Mouse (Mus musculus) forebrain, postnatal 0 days (tissue): ENCODE measurements around the gene Tmed8. TPM values are rescaled to one million over a fixed set of nuclear protein-coding genes. Genes with fewer than 3 reads are reported as not detected.

Experiments used
- ATAC-seq: fragments of 200-750 bp; cut with Nextera tagmentation; 2 replicates; pipeline ENCODE4 v1.8.0; 2017; ENCODE audit warnings: mild to moderate bottlenecking, moderate library complexity
- DNase-seq: peaks from one replicate; pipeline ENCODE4 v3.0.0-alpha.2; 2015
- H3K27ac ChIP-seq: fragments of 300-500 bp; sonication (generic); 2 replicates; pipeline ENCODE4 v1.5.1; 2014; ENCODE audit warnings: low read depth, mild to moderate bottlenecking, antibody characterized with exemption, low read length, moderate library complexity, mixed read lengths
- H3K27me3 ChIP-seq: fragments of 300-500 bp; sonication (generic); 2 replicates; pipeline ENCODE4 v1.6.1; 2014; ENCODE audit warnings: mild to moderate bottlenecking, low read length, mixed read lengths; ENCODE audit not compliant: insufficient read depth
- H3K36me3 ChIP-seq: fragments of 300-500 bp; sonication (generic); 2 replicates; pipeline ENCODE4 v1.6.1; 2014; ENCODE audit warnings: mild to moderate bottlenecking, moderate library complexity; ENCODE audit not compliant: insufficient read depth
- H3K4me1 ChIP-seq: fragments of 300-500 bp; sonication (generic); 2 replicates; pipeline ENCODE4 v1.6.1; 2014; ENCODE audit warnings: antibody characterized with exemption; ENCODE audit not compliant: insufficient read depth
- H3K4me2 ChIP-seq: fragments of 300-500 bp; sonication (generic); 2 replicates; pipeline ENCODE4 v1.6.1; 2014; ENCODE audit warnings: low read depth, mild to moderate bottlenecking, moderate library complexity
- H3K4me3 ChIP-seq: fragments of 300-500 bp; sonication (generic); 2 replicates; pipeline ENCODE4 v1.5.1; 2014; ENCODE audit warnings: low read depth, low read length, mixed read lengths
- H3K9ac ChIP-seq: fragments of 300-500 bp; sonication (generic); 2 replicates; pipeline ENCODE4 v1.6.1; 2014; ENCODE audit warnings: mild to moderate bottlenecking
- H3K9me3 ChIP-seq: fragments of 300-500 bp; sonication (generic); 2 replicates; pipeline ENCODE4 v1.6.1; 2016; ENCODE audit warnings: low read length
- CTCF ChIP-seq: sonication (generic); IDR thresholded peaks from 2 replicates; pipeline ENCODE4 v1.5.1; 2016; ENCODE audit warnings: antibody characterized with exemption, control low read depth, low read depth
- WGBS: fragments of 180-500 bp; shearing (Covaris S2); extraction: QIAGEN DNeasy Blood & Tissue Kit; methylation state at CpG from one replicate; pipeline ENCODE4 v1.1.7; 2014; 5-methylcytosine and 5-hydroxymethylcytosine counted together
- polyA plus RNA-seq: library from polyadenylated mRNA; unstranded; fragments of >200 nt; fragmentation: Nextera tagmentation; extraction: Ambion mirVana; gene quantifications from 2 replicates; pipeline ENCODE4 v1.2.1, GENCODE M21; 2015
- total RNA-seq: library from RNA; depleted of rRNA; stranded (reverse); fragments of >200 nt; gene quantifications from 2 replicates; pipeline ENCODE4 v1.2.3, GENCODE M21; 2014; rRNA removed

The Tmed8 gene
- total and polyA plus RNA-seq, 2 experiments from 2014 or later: 3.2 to 16.4 TPM

DNA sequence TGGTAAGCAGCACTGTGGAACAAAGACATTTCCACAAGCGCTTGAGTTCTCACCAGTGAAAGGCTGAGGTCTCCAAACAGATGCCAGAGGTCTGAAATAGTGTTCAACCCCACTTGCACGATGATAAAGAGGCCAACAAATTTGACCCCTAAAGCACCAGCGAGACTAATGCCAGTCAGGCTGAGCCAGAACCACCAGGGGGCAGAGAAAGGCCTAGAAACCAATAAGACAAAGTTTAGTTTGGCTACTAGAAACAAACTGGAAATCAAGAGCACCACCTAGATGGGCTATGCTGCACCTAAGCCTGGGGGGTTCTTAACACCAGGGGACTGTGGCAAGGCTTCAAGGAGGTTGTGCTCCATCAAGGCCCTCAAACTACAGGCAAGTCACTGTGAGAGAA, 68.6 kb downstream of the Tmed8 start:
- ATAC-seq: no peak
- DNase-seq: peak; percentile 42

DNA sequence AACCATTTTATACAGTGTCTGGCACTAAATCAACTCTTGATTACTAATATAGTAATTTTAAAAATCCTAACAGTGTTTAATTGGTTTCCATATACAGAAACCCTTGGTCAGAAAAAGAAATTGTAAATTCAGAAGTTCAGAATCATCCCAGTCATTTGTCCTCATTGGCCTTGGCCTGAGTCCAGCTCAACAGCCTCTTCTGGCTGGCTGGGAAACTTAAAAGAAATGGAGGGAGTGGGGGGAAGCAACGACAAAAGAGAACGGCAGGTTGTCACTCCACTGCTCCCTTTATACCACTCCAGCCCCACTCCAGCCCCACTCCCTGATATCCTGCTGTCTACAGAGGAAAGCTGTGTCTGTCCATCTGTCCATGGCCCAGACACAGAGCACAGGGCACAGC, 69.1 kb downstream of the Tmed8 start:
- DNase-seq (no peak), ATAC-seq (no peak)
- Histone ChIP-seq H3K9ac (no peak overlapping the region), H3K9me3 (no peaks in the 10 kb centered on the region), H3K4me2 (no peak overlapping the region), H3K27ac (no peak overlapping the region), H3K27me3 (no peaks in the 10 kb centered on the region), H3K4me1 (no peaks in the 10 kb centered on the region), H3K4me3 (no peak overlapping the region), H3K36me3 (peaks cover 35% of the 10 kb centered on the region)
- 16% methylated on average over 2 of the region's 2 CpGs for WGBS
- TF ChIP-seq CTCF: no peak

More for the DNA sequence above, 68.6 kb downstream of the Tmed8 start:
- Histone ChIP-seq H3K9me3 (no peaks in the 10 kb centered on the region), H3K4me1 (no peaks in the 10 kb centered on the region), H3K27ac (no peak overlapping the region), H3K4me3 (no peak overlapping the region), H3K9ac (no peak overlapping the region), H3K36me3 (peaks cover 35% of the 10 kb centered on the region), H3K27me3 (no peaks in the 10 kb centered on the region), H3K4me2 (no peak overlapping the region)
- 42% methylated on average over 3 of the region's 3 CpGs for whole genome bisulfite sequencing
- peak; percentile 70 for TF ChIP-seq CTCF

DNA sequence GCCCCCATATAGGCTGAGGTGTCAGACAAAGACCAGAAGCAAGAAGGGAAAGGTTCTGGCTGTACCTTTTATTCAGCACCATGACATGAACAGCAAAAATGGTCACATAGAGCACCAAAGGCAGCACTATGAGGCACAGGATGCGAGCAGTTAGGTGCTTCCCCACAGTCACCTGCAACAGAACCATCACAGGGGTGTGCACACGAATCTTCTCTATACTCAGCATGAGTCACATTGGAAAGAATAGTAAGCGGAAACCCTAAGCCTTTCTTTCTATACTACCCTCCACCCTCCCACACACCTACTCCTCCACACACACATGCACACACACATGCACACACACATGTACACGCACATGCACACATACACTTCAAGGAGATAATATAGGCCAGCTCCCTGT, 70.0 kb downstream of the Tmed8 start:
- no peak for DNase-seq
- no peak overlapping the region for H3K27ac ChIP-seq
- H3K9ac ChIP-seq: no peak overlapping the region
- H3K9me3 ChIP-seq: no peaks in the 10 kb centered on the region
- H3K27me3 ChIP-seq: no peaks in the 10 kb centered on the region
- peaks cover 35% of the 10 kb centered on the region for H3K36me3 ChIP-seq
- H3K4me3 ChIP-seq: no peak overlapping the region
- TF ChIP-seq CTCF: no peak
- H3K4me2 ChIP-seq: no peak overlapping the region
- no peaks in the 10 kb centered on the region for H3K4me1 ChIP-seq
- WGBS: 85% methylated on average over 4 of the region's 4 CpGs
- no peak for ATAC-seq

DNA sequence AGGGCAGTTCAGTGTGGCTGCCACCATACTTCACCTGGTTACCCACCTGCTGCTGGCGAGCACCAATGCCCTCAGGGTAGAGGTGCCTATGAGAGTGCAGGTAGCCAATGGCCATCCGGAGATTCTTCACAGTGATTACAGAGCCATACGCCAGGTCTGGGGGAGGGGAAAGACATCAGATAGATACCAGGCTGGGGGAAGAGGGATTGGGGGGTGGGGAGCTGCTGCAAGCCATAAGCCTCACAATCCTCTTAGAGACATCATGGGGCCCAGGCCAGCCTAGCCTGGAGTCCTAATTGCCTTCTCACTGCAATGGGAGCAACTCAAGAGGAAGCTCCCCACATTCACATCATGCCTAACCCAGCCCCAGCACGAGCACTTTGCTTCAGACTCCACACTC, 73.0 kb downstream of the Tmed8 start:
- TF ChIP-seq CTCF: no peak
- no peaks in the 10 kb centered on the region for H3K27me3 ChIP-seq
- H3K4me2 ChIP-seq: no peak overlapping the region
- H3K9ac ChIP-seq: no peak overlapping the region
- no peaks in the 10 kb centered on the region for H3K4me1 ChIP-seq
- no peak for ATAC-seq
- no peak overlapping the region for H3K27ac ChIP-seq
- no peak for DNase-seq
- 69% methylated on average over 4 of the region's 4 CpGs for WGBS
- no peaks in the 10 kb centered on the region for H3K9me3 ChIP-seq
- peaks cover 41% of the 10 kb centered on the region for H3K36me3 ChIP-seq
- H3K4me3 ChIP-seq: no peak overlapping the region

DNA sequence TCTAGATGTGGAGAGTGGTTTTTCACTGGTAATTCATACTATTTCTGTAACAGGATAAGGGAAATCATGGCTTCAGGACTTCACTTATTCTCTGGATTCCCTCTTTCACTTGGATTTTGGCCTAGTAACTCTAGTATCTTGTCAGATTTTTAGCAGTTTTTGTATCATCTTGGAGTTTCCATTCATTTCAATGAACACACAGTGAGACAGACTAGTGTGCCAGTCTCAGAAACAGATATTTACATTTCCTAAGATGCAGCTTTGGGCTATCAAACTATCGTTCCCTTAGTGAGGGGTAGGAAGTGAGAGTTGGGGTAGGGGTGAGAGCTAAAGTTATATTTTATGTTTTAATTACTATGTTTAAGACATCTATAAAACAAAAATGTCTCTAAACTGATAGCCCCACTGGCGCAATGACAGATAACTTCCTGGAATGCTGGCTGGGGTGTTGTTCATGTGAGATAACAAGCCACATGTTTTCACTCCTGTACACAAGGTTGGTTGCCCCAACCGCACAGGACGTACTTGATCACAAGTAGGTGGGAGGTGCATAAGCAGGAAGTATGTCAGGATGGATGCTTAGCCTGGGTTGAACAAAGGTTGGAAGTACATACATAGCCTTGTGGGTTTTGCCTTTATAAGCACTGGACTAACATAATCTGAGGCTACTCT, 78.2 kb downstream of the Tmed8 start:
- no peak overlapping the region for H3K4me2 ChIP-seq
- DNase-seq (no peak), ATAC-seq (no peak)
- H3K36me3 ChIP-seq: peaks cover 56% of the 10 kb centered on the region
- no peaks in the 10 kb centered on the region for H3K27me3 ChIP-seq
- no peak overlapping the region for H3K4me3 ChIP-seq
- 95% methylated on average over 4 of the region's 4 CpGs for WGBS
- TF ChIP-seq CTCF: no peak
- no peaks in the 10 kb centered on the region for H3K9me3 ChIP-seq
- no peak overlapping the region for H3K27ac ChIP-seq
- no peaks in the 10 kb centered on the region for H3K4me1 ChIP-seq
- no peak overlapping the region for H3K9ac ChIP-seq

Other genes starting within 250 kb of the Tmed8 start
- gene Zdhhc22, start 210.0 kb downstream of the Tmed8 start, total RNA-seq: 10.7 and 12.5 TPM in 2 replicates
- 12.3 and 21.7 TPM in 2 replicates for gene Zdhhc22, start 210.0 kb downstream of the Tmed8 start, polyA plus RNA-seq
- 20.1 and 21.8 TPM in 2 replicates for gene Tmem63c, start 179.1 kb downstream of the Tmed8 start, total RNA-seq
- 6.6 and 8.5 TPM in 2 replicates for gene Tmem63c, start 179.1 kb downstream of the Tmed8 start, polyA plus RNA-seq
- gene Ngb, start 97.9 kb downstream of the Tmed8 start, total RNA-seq: 9.2 and 9.9 TPM in 2 replicates
- gene Ngb, start 97.9 kb downstream of the Tmed8 start, polyA plus RNA-seq: 7.1 and 12.2 TPM in 2 replicates
- 49.3 and 57.6 TPM in 2 replicates for gene Gstz1, start 53.3 kb downstream of the Tmed8 start, total RNA-seq
- gene Gstz1, start 53.3 kb downstream of the Tmed8 start, polyA plus RNA-seq: 44.4 and 44.5 TPM in 2 replicates
- 23.3 and 32.5 TPM in 2 replicates for gene Pomt2, start 52.5 kb downstream of the Tmed8 start, total RNA-seq
- gene Pomt2, start 52.5 kb downstream of the Tmed8 start, polyA plus RNA-seq: 9.0 and 10.8 TPM in 2 replicates
- 1.0 and 7.4 TPM in 2 replicates for gene Samd15, start 731 bp downstream of the Tmed8 start, total RNA-seq
- gene Samd15, start 731 bp downstream of the Tmed8 start, polyA plus RNA-seq: 1.5 and 1.8 TPM in 2 replicates
- gene Noxred1, start 38.3 kb upstream of the Tmed8 start, total RNA-seq: 0.48 and 0.62 TPM in 2 replicates
- 0.21 TPM in 1 of 2 replicates, not detected in the other for gene Noxred1, start 38.3 kb upstream of the Tmed8 start, polyA plus RNA-seq
- 77.6 and 79.4 TPM in 2 replicates for gene Vipas39, start 65.8 kb upstream of the Tmed8 start, total RNA-seq
- 54.6 and 57.7 TPM in 2 replicates for gene Vipas39, start 65.8 kb upstream of the Tmed8 start, polyA plus RNA-seq
- gene Ahsa1, start 66.0 kb upstream of the Tmed8 start, total RNA-seq: 137 and 184 TPM in 2 replicates
- gene Ahsa1, start 66.0 kb upstream of the Tmed8 start, polyA plus RNA-seq: 171 and 187 TPM in 2 replicates
- gene Ism2, start 99.3 kb upstream of the Tmed8 start, total RNA-seq: 0.69 and 1.1 TPM in 2 replicates
- 0.88 and 1.8 TPM in 2 replicates for gene Ism2, start 99.3 kb upstream of the Tmed8 start, polyA plus RNA-seq
- 53.5 and 69.2 TPM in 2 replicates for gene Sptlc2, start 187.9 kb upstream of the Tmed8 start, total RNA-seq
- 73.1 and 84.9 TPM in 2 replicates for gene Sptlc2, start 187.9 kb upstream of the Tmed8 start, polyA plus RNA-seq
- gene Slirp, start 243.4 kb upstream of the Tmed8 start, total RNA-seq: 63.9 and 86.4 TPM in 2 replicates
- 208 and 262 TPM in 2 replicates for gene Slirp, start 243.4 kb upstream of the Tmed8 start, polyA plus RNA-seq
- 40.1 and 40.4 TPM in 2 replicates for gene Alkbh1, start 243.6 kb upstream of the Tmed8 start, total RNA-seq
- 18.0 and 28.6 TPM in 2 replicates for gene Alkbh1, start 243.6 kb upstream of the Tmed8 start, polyA plus RNA-seq